Mouse (Mus musculus) kidney, adult 11 months (tissue): ENCODE results near the gene Trove2.
"Not testable (repeated sequence)": the region's sequence is repeated elsewhere in the genome, so short reads cannot be mapped to it uniquely, and the experiment has no call there.

Experiments
- DNase-seq: peaks from one replicate; pipeline ENCODE4 v3.0.0; 2022

Trove2 gene

DNA sequence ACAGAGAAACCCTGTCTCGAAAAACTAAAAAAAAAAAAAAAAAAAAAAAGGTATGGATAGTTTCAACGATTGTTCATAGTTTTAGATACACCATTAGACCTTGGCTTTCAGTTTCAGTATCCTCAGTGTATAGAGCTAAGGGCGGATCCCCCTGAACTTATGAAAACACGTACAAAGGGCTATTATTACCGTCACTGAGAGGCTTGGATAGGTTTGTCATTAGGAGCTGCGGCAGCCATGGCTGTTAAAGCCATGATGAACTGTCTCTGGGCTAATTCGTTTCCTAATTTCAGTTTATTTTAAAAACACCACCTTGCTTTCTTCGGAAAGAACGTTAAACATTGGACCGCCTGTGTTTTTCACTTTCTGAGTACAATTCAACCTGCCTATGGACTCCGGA is 38.1 kb downstream of the Trove2 start:
- no peak for DNase-seq

GRCm38 (mm10) chr1:143733914-143734410 is 42.9 kb downstream of the Trove2 start:
- DNase-seq = no peak

- no peak for DNase-seq
Observed at GRCm38 (mm10) chr1:143731691-143732090, 45.2 kb downstream of the Trove2 start.

GRCm38 (mm10) chr1:143730899-143731298 is 46.0 kb downstream of the Trove2 start:
- no peak for DNase-seq

DNA sequence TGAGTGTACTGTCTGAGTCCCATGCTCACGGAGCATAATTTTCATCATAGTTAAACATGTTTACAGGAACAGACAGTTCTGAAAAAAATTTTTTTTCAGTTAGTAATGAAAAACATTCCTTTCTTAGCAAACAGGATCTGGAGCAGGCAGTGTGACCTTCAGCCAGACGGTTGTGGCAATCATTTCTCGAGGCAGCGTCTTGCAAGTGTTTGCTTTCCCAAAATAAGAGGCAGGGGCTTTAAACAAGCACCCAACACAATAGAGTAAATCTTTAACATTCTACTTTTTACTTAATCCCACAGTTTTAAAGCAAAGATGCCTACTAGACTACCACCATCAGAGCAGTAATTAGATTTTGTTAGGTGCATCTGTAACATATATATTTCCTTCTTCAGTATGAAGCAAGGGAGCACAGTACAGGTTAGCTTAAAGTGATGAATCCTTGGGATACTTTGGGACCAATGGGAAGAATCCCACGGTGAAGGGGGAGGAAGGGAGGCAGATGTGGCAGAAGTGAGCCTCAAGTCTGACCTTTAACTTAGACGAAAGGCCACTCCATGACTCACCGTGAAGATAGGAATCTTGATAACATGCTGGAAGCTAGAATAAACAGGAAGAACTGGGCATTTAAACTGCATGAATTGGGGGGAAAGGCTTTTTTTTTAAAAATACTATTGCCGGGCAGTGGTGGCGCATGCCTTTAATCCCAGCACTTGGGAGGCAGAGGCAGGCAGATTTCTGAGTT is 49.0 kb downstream of the Trove2 start:
- no peak for DNase-seq

DNA sequence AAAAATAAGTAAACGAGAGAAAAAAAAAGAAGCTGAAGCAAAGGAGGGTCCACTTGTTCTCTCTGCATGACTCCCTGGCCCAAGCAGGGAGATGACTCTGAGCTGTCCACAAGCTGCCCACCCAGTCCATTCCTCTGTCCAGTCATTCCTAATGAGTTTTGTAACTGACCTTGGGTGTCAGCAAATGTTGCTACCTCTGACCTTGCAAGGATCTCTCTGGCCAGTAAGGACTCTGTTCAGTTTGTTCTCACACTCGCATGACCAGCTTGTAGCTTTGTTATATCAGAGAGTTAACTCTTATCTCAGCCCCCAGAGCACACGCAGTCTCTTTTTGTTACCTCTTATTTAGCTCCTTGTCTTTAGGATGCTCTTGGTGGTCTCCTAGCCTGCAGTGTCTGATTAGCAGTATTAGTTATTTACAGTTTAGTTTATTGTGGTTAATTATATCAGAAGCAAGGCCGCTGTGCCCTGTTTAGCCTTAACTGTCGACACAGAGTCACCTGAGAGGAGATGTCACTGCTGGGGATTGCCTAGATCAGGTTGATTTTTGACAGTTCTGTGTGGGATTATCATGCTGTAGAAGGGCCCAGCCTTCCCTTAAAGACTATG is 52.3 kb downstream of the Trove2 start:
- no peak for DNase-seq

DNA sequence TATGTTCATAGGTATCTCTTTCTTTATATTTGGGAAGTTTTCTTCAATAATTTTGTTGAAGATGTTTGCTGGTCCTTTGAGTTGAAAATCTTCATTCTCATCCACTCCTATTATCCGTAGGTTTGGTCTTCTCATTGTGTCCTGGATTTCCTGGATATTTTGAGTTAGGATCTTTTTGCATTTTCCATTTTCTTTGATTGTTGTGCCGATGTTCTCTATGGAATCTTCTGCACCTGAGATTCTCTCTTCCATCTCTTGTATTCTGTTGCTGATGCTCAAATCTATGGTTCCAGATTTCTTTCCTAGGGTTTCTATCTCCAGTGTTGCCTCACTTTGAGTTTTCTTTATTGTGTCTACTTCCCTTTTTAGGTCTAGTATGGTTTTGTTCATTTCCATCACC is 60.8 kb downstream of the Trove2 start, which contains the start of gene Glrx2:
Gene Glrx2, plus strand, starts transcription at position 301 of the 400 bp plus-strand sequence.
- DNase-seq = not testable (repeated sequence)

- no peak for DNase-seq
Observed at GRCm38 (mm10) chr1:143710627-143710976, 66.3 kb downstream of the Trove2 start.

- no peak for DNase-seq
Observed at GRCm38 (mm10) chr1:143709966-143710626, 66.8 kb downstream of the Trove2 start.

DNA sequence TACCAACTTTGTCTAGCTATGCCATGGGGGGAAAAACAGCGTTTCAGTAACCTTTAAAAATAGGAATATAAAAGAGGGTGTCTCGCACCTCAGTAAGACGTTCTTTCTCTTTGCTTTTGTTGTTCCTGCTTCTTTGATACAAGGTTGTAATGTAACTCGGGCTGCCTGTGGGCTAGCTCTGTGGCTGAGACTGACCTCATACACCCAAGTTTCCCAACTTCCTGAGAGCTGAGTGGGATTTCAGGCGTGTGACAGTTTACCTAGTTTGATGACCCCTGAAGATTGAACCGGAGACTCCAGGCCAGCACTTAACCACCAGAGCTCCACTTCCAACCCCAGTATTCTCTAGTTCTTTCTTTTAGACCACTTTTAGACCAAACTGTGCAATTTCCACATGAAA is 68.5 kb downstream of the Trove2 start:
- DNase-seq = no peak

GRCm38 (mm10) chr1:143707006-143707405 is 69.9 kb downstream of the Trove2 start:
- no peak for DNase-seq

DNA sequence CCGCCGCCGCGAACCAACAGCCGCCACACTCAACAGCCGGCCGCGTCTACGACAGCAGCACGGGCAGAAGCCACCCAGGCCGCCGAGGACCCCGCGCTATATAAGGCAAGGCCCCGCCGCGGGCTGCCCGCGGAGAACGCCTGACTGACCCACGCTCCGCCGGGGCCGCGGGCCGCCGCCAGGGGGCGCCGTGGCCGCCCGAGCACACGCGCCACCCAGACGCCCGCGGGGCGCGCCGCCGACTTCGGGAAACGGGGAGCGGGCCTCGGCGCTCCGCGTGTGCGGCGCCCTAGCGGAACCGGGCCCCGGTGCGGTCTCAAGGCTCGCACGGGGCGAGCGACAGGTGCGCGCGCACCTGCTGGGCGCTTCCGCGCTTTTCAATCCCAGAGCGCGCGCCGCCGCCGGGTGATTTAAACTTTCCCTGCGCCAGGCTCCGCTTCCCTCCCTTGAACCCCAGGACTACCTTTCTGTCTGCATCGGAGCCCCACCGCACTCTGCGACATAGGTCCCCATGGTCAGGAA is 74.1 kb downstream of the Trove2 start, which contains the start of gene Cdc73:
Gene Cdc73, minus strand, starts transcription at position 153 of the 522 bp plus-strand sequence.
- peak; percentile 91 for DNase-seq

- no peak for DNase-seq
Observed at GRCm38 (mm10) chr1:143702141-143702740, 74.6 kb downstream of the Trove2 start.

GRCm38 (mm10) chr1:143701736-143702135 is 75.1 kb downstream of the Trove2 start:
- DNase-seq = no peak
